Mouse (Mus musculus) lung, embryonic 15.5 days (tissue): ENCODE measurements around the gene Speer4c. TPM values are rescaled to one million over a fixed set of nuclear protein-coding genes. Genes with fewer than 3 reads are reported as not detected.
"Not testable (repeated sequence)": the region's sequence is repeated elsewhere in the genome, so short reads cannot be mapped to it uniquely, and the experiment has no call there.

Experiments
- ATAC-seq: fragments of 200-750 bp; cut with Nextera tagmentation; 2 replicates; pipeline ENCODE4 v1.8.0; 2017; ENCODE audit warnings: moderate number of reproducible peaks, borderline replicate concordance; ENCODE audit not compliant: low FRiP score, low TSS enrichment; ENCODE audit errors: extremely low read depth
- H3K27ac ChIP-seq: fragments of 300-500 bp; sonication (generic); 2 replicates; pipeline ENCODE4 v1.5.1; 2015; ENCODE audit warnings: moderate library complexity, mild to moderate bottlenecking, inconsistent platforms
- H3K27me3 ChIP-seq: fragments of 300-500 bp; sonication (generic); 2 replicates; pipeline ENCODE4 v1.6.1; 2015; ENCODE audit warnings: inconsistent platforms
- H3K36me3 ChIP-seq: fragments of 300-500 bp; sonication (generic); 2 replicates; pipeline ENCODE4 v1.6.1; 2015; ENCODE audit warnings: inconsistent platforms
- H3K4me1 ChIP-seq: fragments of 300-500 bp; sonication (generic); 2 replicates; pipeline ENCODE4 v1.6.1; 2015; ENCODE audit warnings: inconsistent platforms
- H3K4me2 ChIP-seq: fragments of 300-500 bp; sonication (generic); 2 replicates; pipeline ENCODE4 v1.6.1; 2015; ENCODE audit warnings: inconsistent platforms, mild to moderate bottlenecking, moderate library complexity
- H3K4me3 ChIP-seq: fragments of 300-500 bp; sonication (generic); 2 replicates; pipeline ENCODE4 v1.5.1; 2015; ENCODE audit warnings: mild to moderate bottlenecking, inconsistent platforms
- H3K9ac ChIP-seq: fragments of 300-500 bp; sonication (generic); 2 replicates; pipeline ENCODE4 v1.6.1; 2015; ENCODE audit warnings: inconsistent platforms
- H3K9me3 ChIP-seq: fragments of 300-500 bp; sonication (generic); 2 replicates; pipeline ENCODE4 v1.6.1; 2016; ENCODE audit warnings: inconsistent platforms
- WGBS: fragments of 180-500 bp; shearing (Covaris S2); methylation state at CpG from one replicate; pipeline ENCODE4 v1.1.7; 2015; 5-methylcytosine and 5-hydroxymethylcytosine counted together
- polyA plus RNA-seq: library from polyadenylated mRNA; unstranded; fragments of >200 nt; fragmentation: Nextera tagmentation; extraction: Ambion mirVana; gene quantifications from 2 replicates; pipeline ENCODE4 v1.2.1, GENCODE M21; 2015

Speer4c gene
- polyA plus RNA-seq, 1 experiment from 2014 or later = not detected

DNA sequence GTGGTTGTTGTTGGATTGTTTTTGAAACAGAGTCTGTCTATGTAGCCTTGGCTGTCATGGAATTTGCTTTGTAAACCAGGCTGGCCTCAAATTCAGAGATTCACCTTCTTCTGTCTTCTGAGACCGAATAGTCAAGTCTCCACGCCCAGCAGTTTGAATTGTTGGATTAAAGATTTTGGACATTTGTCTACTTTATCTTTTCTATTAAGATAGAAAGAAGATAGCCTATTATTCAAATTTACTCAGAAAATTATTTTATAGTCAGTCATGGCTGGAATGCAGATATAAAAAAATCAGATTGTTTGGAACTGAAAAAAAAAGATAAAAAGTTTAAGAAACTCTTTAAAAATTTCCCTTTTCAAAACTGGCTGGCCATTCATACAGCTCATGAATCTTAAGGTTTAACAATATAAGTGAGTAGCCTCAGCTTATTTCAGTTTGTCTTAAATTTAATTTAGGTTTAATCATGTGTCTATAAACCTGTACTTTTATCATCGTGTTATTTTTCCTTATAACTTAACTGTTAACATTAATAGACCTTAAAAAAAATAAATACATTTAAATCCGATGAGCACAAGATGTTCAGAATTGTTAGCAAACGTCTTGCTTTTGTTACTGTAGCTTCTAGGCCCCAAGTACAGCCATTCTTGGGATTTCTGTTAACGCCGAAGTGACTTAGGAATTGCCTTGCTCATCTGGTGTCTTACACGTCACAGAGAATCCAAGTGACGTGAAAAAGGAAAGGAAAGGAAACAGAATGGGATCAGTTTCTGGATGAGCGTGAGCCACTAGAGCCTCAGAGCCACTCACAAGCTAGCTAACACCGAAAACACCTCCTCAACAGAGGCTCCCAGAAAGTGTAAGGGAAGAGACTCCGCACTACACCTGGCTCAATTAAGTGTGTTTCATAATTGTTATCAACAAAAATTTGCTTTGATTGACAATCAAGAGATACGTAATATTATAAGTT is 33.8 kb downstream of the Speer4c start:
- not testable (repeated sequence) for H3K4me2 ChIP-seq, H3K4me1 ChIP-seq, H3K4me3 ChIP-seq, H3K9ac ChIP-seq, H3K36me3 ChIP-seq, H3K27ac ChIP-seq, H3K9me3 ChIP-seq, H3K27me3 ChIP-seq
- ATAC-seq = peak; percentile 52
- 63% methylated on average over 13 of the region's 13 CpGs for WGBS

GRCm38 (mm10) chr5:15678907-15679306 is 35.2 kb downstream of the Speer4c start:
- H3K27me3 ChIP-seq, H3K4me3 ChIP-seq, H3K9me3 ChIP-seq, H3K27ac ChIP-seq, H3K4me1 ChIP-seq, H3K9ac ChIP-seq, H3K36me3 ChIP-seq, ATAC-seq, H3K4me2 ChIP-seq: not testable (repeated sequence)
- 63% methylated on average over 2 of the region's 2 CpGs for WGBS

DNA sequence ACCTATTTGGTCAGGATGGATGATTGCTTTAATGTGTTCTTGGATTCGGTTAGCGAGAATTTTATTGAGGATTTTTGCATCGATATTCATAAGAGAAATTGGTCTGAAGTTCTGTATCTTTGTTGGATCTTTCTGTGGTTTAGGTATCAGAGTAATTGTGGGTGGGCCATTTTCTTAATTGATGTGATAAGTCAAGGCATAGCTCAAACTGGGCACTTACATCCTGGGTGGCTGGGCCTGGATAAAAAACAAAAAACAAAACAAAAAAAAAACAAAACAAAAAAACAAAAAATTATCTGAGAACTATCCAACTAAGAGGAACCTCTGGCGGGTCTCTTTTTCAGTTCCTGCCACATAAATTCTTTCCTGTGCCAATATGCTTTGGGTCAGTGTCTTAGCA is 36.3 kb downstream of the Speer4c start:
- H3K9me3 ChIP-seq, H3K9ac ChIP-seq, H3K27me3 ChIP-seq, H3K4me1 ChIP-seq, H3K4me3 ChIP-seq, H3K36me3 ChIP-seq, H3K27ac ChIP-seq, H3K4me2 ChIP-seq: not testable (repeated sequence)
- 85% methylated on average over 4 of the region's 4 CpGs for WGBS
- ATAC-seq = peak; percentile 68; the same call in 1 of the 2 replicates

DNA sequence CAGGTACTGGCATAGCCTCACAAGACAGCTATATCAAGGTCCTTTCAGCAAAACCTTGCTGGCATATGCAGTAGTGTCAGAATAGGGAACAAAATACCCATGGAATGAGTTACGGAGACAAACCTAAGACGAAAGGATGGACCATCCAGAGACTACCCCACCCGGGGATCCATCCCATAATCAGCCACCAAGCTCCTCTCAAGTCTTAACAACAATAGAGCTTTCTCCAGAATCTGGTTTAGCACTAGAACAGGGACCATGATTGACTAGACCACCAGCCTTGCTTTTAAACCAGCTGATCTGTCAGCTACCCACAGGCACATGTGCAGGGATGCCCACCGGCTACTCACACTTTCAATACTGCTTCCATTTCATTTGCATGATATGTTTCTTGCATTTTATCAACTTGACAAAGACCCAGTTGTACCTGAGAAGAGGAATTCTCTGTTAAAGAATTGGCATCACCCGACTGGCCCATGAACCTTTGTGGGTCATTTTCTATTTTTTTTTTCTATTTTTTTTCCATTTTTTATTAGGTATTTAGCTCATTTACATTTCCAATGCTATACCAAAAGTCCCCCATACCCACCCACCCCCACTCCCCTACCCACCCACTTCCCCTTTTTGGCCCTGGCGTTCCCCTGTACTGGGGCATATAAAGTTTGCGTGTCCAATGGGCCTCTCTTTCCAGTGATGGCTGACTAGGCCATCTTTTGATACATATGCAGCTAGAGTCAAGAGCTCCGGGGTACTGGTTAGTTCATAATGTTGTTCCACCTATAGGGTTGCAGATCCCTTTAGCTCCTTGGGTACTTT is 39.4 kb downstream of the Speer4c start:
- not testable (repeated sequence) for H3K9me3 ChIP-seq, H3K9ac ChIP-seq, H3K4me1 ChIP-seq, H3K4me3 ChIP-seq, H3K4me2 ChIP-seq, H3K27me3 ChIP-seq, H3K36me3 ChIP-seq, H3K27ac ChIP-seq
- WGBS = 89% methylated on average over 5 of the region's 8 CpGs
- ATAC-seq = peak; percentile 74

DNA sequence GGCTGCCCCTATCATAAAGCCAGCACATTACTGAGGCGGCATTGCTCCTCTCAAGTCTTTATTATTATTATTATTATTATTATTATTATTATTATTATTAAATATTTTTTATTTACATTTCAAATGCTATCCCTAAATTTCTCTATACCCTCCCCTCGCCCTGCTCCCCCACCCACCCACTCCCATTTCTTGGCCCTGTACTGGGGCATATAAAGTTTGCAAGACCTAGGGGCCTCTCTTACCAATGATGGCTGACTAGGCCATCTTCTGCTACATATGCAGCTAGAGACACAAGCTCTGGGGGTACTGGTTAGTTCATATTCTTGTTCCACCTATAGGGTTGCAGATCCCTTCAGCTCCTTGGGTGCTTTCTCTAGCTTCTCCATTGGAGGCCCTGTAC is 40.1 kb downstream of the Speer4c start:
- not testable (repeated sequence) for H3K4me1 ChIP-seq, H3K4me3 ChIP-seq, H3K9me3 ChIP-seq, H3K36me3 ChIP-seq, H3K27ac ChIP-seq, H3K27me3 ChIP-seq, H3K9ac ChIP-seq, H3K4me2 ChIP-seq, ATAC-seq
- 64% methylated on average over 2 of the region's 2 CpGs for WGBS

- peak; percentile 55; the same call in 1 of the 2 replicates for ATAC-seq
- H3K9ac ChIP-seq, H3K4me2 ChIP-seq, H3K27me3 ChIP-seq, H3K4me1 ChIP-seq, H3K4me3 ChIP-seq, H3K9me3 ChIP-seq, H3K27ac ChIP-seq, H3K36me3 ChIP-seq: not testable (repeated sequence)
- 85% methylated on average over 9 of the region's 18 CpGs for WGBS
Measured at GRCm38 (mm10) chr5:15670789-15671188, 43.3 kb downstream of the Speer4c start.

DNA sequence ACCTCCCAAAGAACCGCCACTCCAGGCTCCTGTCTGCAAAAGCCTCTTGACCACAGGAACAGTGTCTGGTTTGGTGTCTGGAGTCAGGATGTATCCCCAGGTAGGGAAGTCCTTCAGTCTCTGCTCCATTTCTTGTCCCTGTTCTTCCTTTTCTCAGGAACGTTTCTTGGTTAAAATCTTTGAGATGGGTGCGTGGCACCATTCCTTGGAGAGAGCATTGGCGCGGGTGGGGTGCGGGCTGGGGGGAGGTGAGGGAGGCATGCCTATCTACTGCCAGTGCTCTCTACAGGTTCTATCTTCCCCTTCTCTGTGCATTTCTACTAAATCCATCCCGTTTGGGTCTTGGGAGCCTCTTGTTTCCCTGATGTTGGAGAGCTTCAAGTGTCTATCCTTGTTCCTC is 50.2 kb downstream of the Speer4c start:
- not testable (repeated sequence) for H3K4me3 ChIP-seq, H3K36me3 ChIP-seq, H3K27me3 ChIP-seq, H3K9me3 ChIP-seq, H3K9ac ChIP-seq, ATAC-seq, H3K4me2 ChIP-seq, H3K27ac ChIP-seq, H3K4me1 ChIP-seq
- 69% methylated on average over 7 of the region's 7 CpGs for WGBS

Other genes with a start within 250 kb of the Speer4c start
- 0.32 TPM in 1 of 2 replicates, not detected in the other for gene Gm21149, start 237.7 kb downstream of the Speer4c start, polyA plus RNA-seq
- not detected in 2 replicates for gene Gm21190, start 185.0 kb downstream of the Speer4c start, polyA plus RNA-seq
- not detected in 2 replicates for gene Gm21083, start 136.9 kb downstream of the Speer4c start, polyA plus RNA-seq
- not detected in 2 replicates for gene Speer4d, start 95.2 kb downstream of the Speer4c start, polyA plus RNA-seq
- gene 4930572O03Rik, start 57.2 kb downstream of the Speer4c start, polyA plus RNA-seq = not detected in 2 replicates
- gene Cacna2d1, start 220.4 kb upstream of the Speer4c start, polyA plus RNA-seq = 11.0 and 11.5 TPM in 2 replicates